Mouse (Mus musculus): Measurements from ENCODE around the gene Slc22a15. TPM values are rescaled to one million over a fixed set of nuclear protein-coding genes. Genes with fewer than 3 reads are reported as not detected.

Slc22a15 gene
- total RNA-seq (2014; rRNA removed) (11.1 and 12.5 TPM in 2 replicates), polyA plus RNA-seq (2015; fragmentation: Nextera tagmentation; extraction: Ambion mirVana) (5.0 and 5.7 TPM in 2 replicates)

GRCm38 (mm10) chr3:101923843-101924740 is at the start of gene Slc22a15:
Slc22a15 (minus strand) TSS chr3:101924453.
- WGBS = under 1% methylated on average over 85 of the region's 92 CpGs
- peak within 1 kb of the TSS; percentile 96 for H3K27ac ChIP-seq

GRCm38 (mm10) chr3:101966825-101967558 is 42.7 kb upstream of the Slc22a15 start:
- no peaks in the 10 kb centered on the region for H3K9me3 ChIP-seq (ENCODE audit: low read length)
- no peak for TF ChIP-seq CTCF (IDR thresholded peaks at IDR 0.05; ENCODE audit: low read depth)
- no peak overlapping the region for H3K4me3 ChIP-seq (ENCODE audit: low read length)
- peak overlapping the region; percentile 69 for H3K27ac ChIP-seq
- no peak overlapping the region for H3K4me2 ChIP-seq (ENCODE audit: low read depth, low read length)
- ATAC-seq (peak; percentile 68), DNase-seq (ENCODE audit: low spot score) (peak; percentile 66)
- H3K36me3 ChIP-seq (ENCODE audit: insufficient read depth, low read length) = no peaks in the 10 kb centered on the region
- H3K27me3 ChIP-seq (ENCODE audit: insufficient read depth, low read length) = no peaks in the 10 kb centered on the region
- 13% methylated on average over 3 of the region's 3 CpGs for WGBS
- H3K9ac ChIP-seq (replicated peaks; ENCODE audit: low read length) = no peak overlapping the region
- peaks cover 6% of the 10 kb centered on the region; the same call in 1 of the 2 replicates for H3K4me1 ChIP-seq (ENCODE audit: insufficient read depth, low read length)

More at GRCm38 (mm10) chr3:101923843-101924740, at the start of gene Slc22a15:
- H3K4me3 ChIP-seq (ENCODE audit: low read length) = peak within 1 kb of the TSS; percentile 83
- ATAC-seq = peak; percentile 86
- H3K9me3 ChIP-seq (ENCODE audit: low read length) = no peaks in the 10 kb centered on the region
- DNase-seq (ENCODE audit: low spot score) = peak; percentile 70
- H3K36me3 ChIP-seq (ENCODE audit: insufficient read depth, low read length) = no peaks in the 10 kb centered on the region
- peak within 1 kb of the TSS; percentile 97 for H3K9ac ChIP-seq (replicated peaks; ENCODE audit: low read length)
- TF ChIP-seq CTCF (IDR thresholded peaks at IDR 0.05; ENCODE audit: low read depth) = 0 out of 2 replicates have a peak, but pooled peaks have one; percentile 3
- no peaks in the 10 kb centered on the region for H3K27me3 ChIP-seq (ENCODE audit: insufficient read depth, low read length)
- peak within 1 kb of the TSS; percentile 79 for H3K4me2 ChIP-seq (ENCODE audit: low read depth, low read length)
- peaks cover 19% of the 10 kb centered on the region for H3K4me1 ChIP-seq (ENCODE audit: insufficient read depth, low read length)

GRCm38 (mm10) chr3:101964352-101964751 is 40.1 kb upstream of the Slc22a15 start:
- DNase-seq (ENCODE audit: low spot score) (peak; percentile 58), ATAC-seq (no peak)
- Histone ChIP-seq H3K4me1 (ENCODE audit: insufficient read depth, low read length) (peaks cover 6% of the 10 kb centered on the region; the same call in 1 of the 2 replicates), H3K9me3 (ENCODE audit: low read length) (no peaks in the 10 kb centered on the region), H3K4me2 (ENCODE audit: low read depth, low read length) (peak overlapping the region; percentile 7; the same call in 1 of the 2 replicates), H3K36me3 (ENCODE audit: insufficient read depth, low read length) (no peaks in the 10 kb centered on the region), H3K27me3 (ENCODE audit: insufficient read depth, low read length) (no peaks in the 10 kb centered on the region), H3K4me3 (ENCODE audit: low read length) (no peak overlapping the region), H3K9ac (replicated peaks; ENCODE audit: low read length) (no peak overlapping the region), H3K27ac (no peak overlapping the region)
- TF ChIP-seq CTCF (IDR thresholded peaks at IDR 0.05; ENCODE audit: low read depth) = no peak
- 14% methylated on average over 7 of the region's 7 CpGs for WGBS

GRCm38 (mm10) chr3:101963501-101963900 is 39.2 kb upstream of the Slc22a15 start:
- DNase-seq (ENCODE audit: low spot score) (no peak), ATAC-seq (no peak)
- Histone ChIP-seq H3K9ac (replicated peaks; ENCODE audit: low read length) (no peak overlapping the region), H3K36me3 (ENCODE audit: insufficient read depth, low read length) (no peaks in the 10 kb centered on the region), H3K9me3 (ENCODE audit: low read length) (no peaks in the 10 kb centered on the region), H3K27me3 (ENCODE audit: insufficient read depth, low read length) (no peaks in the 10 kb centered on the region), H3K4me3 (ENCODE audit: low read length) (no peak overlapping the region), H3K4me1 (ENCODE audit: insufficient read depth, low read length) (peaks cover 6% of the 10 kb centered on the region; the same call in 1 of the 2 replicates), H3K27ac (no peak overlapping the region), H3K4me2 (ENCODE audit: low read depth, low read length) (no peak overlapping the region)
- 46% methylated on average over 9 of the region's 9 CpGs for WGBS
- no peak for TF ChIP-seq CTCF (IDR thresholded peaks at IDR 0.05; ENCODE audit: low read depth)

- no peaks in the 10 kb centered on the region for H3K36me3 ChIP-seq (ENCODE audit: insufficient read depth, low read length)
- no peak overlapping the region for H3K4me3 ChIP-seq (ENCODE audit: low read length)
- H3K4me2 ChIP-seq (ENCODE audit: low read depth, low read length) = no peak overlapping the region
- no peak for TF ChIP-seq CTCF (IDR thresholded peaks at IDR 0.05; ENCODE audit: low read depth)
- H3K4me1 ChIP-seq (ENCODE audit: insufficient read depth, low read length) = no peaks in the 10 kb centered on the region
- no peak overlapping the region for H3K27ac ChIP-seq
- H3K9ac ChIP-seq (replicated peaks; ENCODE audit: low read length) = no peak overlapping the region
- DNase-seq (ENCODE audit: low spot score) (peak; percentile 11), ATAC-seq (no peak)
- H3K9me3 ChIP-seq (ENCODE audit: low read length) = no peaks in the 10 kb centered on the region
- no peaks in the 10 kb centered on the region for H3K27me3 ChIP-seq (ENCODE audit: insufficient read depth, low read length)
- 59% methylated on average over 15 of the region's 15 CpGs for WGBS
Measured at GRCm38 (mm10) chr3:101961146-101961835, 37.0 kb upstream of the Slc22a15 start.

- ATAC-seq = no peak
Measured at GRCm38 (mm10) chr3:101958047-101958446, 33.8 kb upstream of the Slc22a15 start.

More at GRCm38 (mm10) chr3:101958047-101958446, 33.8 kb upstream of the Slc22a15 start:
- Histone ChIP-seq H3K36me3 (ENCODE audit: insufficient read depth, low read length) (no peaks in the 10 kb centered on the region), H3K4me2 (ENCODE audit: low read depth, low read length) (no peak overlapping the region), H3K27me3 (ENCODE audit: insufficient read depth, low read length) (no peaks in the 10 kb centered on the region), H3K4me1 (ENCODE audit: insufficient read depth, low read length) (no peaks in the 10 kb centered on the region), H3K9me3 (ENCODE audit: low read length) (no peaks in the 10 kb centered on the region), H3K4me3 (ENCODE audit: low read length) (no peak overlapping the region), H3K9ac (replicated peaks; ENCODE audit: low read length) (no peak overlapping the region), H3K27ac (no peak overlapping the region)
- no peak for TF ChIP-seq CTCF (IDR thresholded peaks at IDR 0.05; ENCODE audit: low read depth)
- DNase-seq (ENCODE audit: low spot score) = no peak
- WGBS = 74% methylated on average over 3 of the region's 3 CpGs
